Mouse (Mus musculus) forebrain, postnatal 0 days (tissue): ENCODE measurements around the gene Pabpc4. TPM values are rescaled to one million over a fixed set of nuclear protein-coding genes. Genes with fewer than 3 reads are reported as not detected.
"Not testable (repeated sequence)": the region's sequence is repeated elsewhere in the genome, so short reads cannot be mapped to it uniquely, and the experiment has no call there.

Experiments used
- ATAC-seq: fragments of 200-750 bp; cut with Nextera tagmentation; 2 replicates; pipeline ENCODE4 v1.8.0; 2017; ENCODE audit warnings: mild to moderate bottlenecking, moderate library complexity
- DNase-seq: peaks from one replicate; pipeline ENCODE4 v3.0.0-alpha.2; 2015
- H3K27ac ChIP-seq: fragments of 300-500 bp; sonication (generic); 2 replicates; pipeline ENCODE4 v1.5.1; 2014; ENCODE audit warnings: low read depth, mild to moderate bottlenecking, antibody characterized with exemption, low read length, moderate library complexity, mixed read lengths
- H3K27me3 ChIP-seq: fragments of 300-500 bp; sonication (generic); 2 replicates; pipeline ENCODE4 v1.6.1; 2014; ENCODE audit warnings: mild to moderate bottlenecking, low read length, mixed read lengths; ENCODE audit not compliant: insufficient read depth
- H3K36me3 ChIP-seq: fragments of 300-500 bp; sonication (generic); 2 replicates; pipeline ENCODE4 v1.6.1; 2014; ENCODE audit warnings: mild to moderate bottlenecking, moderate library complexity; ENCODE audit not compliant: insufficient read depth
- H3K4me1 ChIP-seq: fragments of 300-500 bp; sonication (generic); 2 replicates; pipeline ENCODE4 v1.6.1; 2014; ENCODE audit warnings: antibody characterized with exemption; ENCODE audit not compliant: insufficient read depth
- H3K4me2 ChIP-seq: fragments of 300-500 bp; sonication (generic); 2 replicates; pipeline ENCODE4 v1.6.1; 2014; ENCODE audit warnings: low read depth, mild to moderate bottlenecking, moderate library complexity
- H3K4me3 ChIP-seq: fragments of 300-500 bp; sonication (generic); 2 replicates; pipeline ENCODE4 v1.5.1; 2014; ENCODE audit warnings: low read depth, low read length, mixed read lengths
- H3K9ac ChIP-seq: fragments of 300-500 bp; sonication (generic); 2 replicates; pipeline ENCODE4 v1.6.1; 2014; ENCODE audit warnings: mild to moderate bottlenecking
- H3K9me3 ChIP-seq: fragments of 300-500 bp; sonication (generic); 2 replicates; pipeline ENCODE4 v1.6.1; 2016; ENCODE audit warnings: low read length
- CTCF ChIP-seq: sonication (generic); IDR thresholded peaks from 2 replicates; pipeline ENCODE4 v1.5.1; 2016; ENCODE audit warnings: antibody characterized with exemption, control low read depth, low read depth
- WGBS: fragments of 180-500 bp; shearing (Covaris S2); extraction: QIAGEN DNeasy Blood & Tissue Kit; methylation state at CpG from one replicate; pipeline ENCODE4 v1.1.7; 2014; 5-methylcytosine and 5-hydroxymethylcytosine counted together
- polyA plus RNA-seq: library from polyadenylated mRNA; unstranded; fragments of >200 nt; fragmentation: Nextera tagmentation; extraction: Ambion mirVana; gene quantifications from 2 replicates; pipeline ENCODE4 v1.2.1, GENCODE M21; 2015
- total RNA-seq: library from RNA; depleted of rRNA; stranded (reverse); fragments of >200 nt; gene quantifications from 2 replicates; pipeline ENCODE4 v1.2.3, GENCODE M21; 2014

The Pabpc4 gene
- total and polyA plus RNA-seq, 2 experiments from 2014 or later: 28.2 to 92.6 TPM

DNA sequence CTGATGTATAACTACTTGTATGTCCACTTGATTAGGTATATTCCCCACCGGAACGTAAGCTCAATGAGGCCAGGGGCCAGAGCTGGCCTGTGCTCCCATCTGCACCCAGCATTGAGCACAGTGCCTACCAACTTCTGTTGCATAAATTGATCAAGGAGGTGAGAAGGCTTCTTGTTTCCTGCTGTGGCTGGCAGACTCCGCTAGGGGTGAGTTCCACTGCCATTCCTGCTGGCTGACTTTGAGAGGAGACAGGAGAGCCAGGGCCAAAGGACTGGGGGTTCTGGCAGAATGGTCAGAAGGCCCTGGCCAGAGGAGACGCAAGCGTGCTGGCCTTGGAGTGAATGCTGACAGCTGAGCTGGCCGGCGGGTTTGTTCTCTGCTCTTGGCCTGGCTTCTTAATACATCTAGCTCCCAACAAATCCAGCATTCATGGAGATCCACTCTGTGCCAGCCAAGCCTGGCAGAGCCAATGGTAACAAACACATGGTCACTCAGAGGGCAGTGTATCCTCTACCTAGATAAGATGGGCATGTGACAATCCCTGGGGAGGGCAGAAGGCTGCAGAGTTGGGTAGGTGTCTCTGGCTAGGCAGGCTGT, 13.1 kb upstream of the Pabpc4 start:
- Histone ChIP-seq H3K36me3 (no peaks in the 10 kb centered on the region), H3K4me2 (no peak overlapping the region), H3K4me3 (no peak overlapping the region), H3K4me1 (no peaks in the 10 kb centered on the region), H3K27ac (no peak overlapping the region; the same call in 1 of the 2 replicates), H3K27me3 (no peaks in the 10 kb centered on the region), H3K9me3 (no peaks in the 10 kb centered on the region), H3K9ac (no peak overlapping the region)
- TF ChIP-seq CTCF: peak; percentile 11; the same call in 1 of the 2 replicates
- ATAC-seq (peak; percentile 81), DNase-seq (peak; percentile 44)
- WGBS: 65% methylated on average over 7 of the region's 7 CpGs

DNA sequence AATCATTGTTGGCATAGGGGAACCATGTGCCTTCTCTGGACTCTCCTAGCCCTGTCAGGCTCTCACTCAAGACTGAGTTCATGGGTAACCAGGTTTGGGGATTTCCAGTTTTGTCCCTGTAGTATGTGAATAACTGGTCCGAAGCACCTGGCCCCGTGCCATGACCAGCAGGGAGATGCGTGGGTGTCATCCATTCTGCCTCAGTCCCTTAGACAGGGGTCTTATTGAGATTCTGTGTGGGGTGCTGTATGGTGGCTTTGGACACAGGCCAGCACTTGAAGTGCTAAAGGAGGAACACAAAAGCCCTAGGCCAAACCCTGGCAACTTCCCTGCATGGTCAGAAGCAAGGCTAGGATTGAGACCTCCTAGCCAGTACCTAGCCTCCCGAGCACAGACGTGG, 9.9 kb upstream of the Pabpc4 start:
- WGBS: 51% methylated on average over 5 of the region's 5 CpGs
- Histone ChIP-seq H3K9me3 (no peaks in the 10 kb centered on the region), H3K27me3 (no peaks in the 10 kb centered on the region), H3K4me2 (no peak overlapping the region), H3K27ac (no peak overlapping the region), H3K4me1 (no peaks in the 10 kb centered on the region), H3K4me3 (no peak overlapping the region), H3K9ac (no peak overlapping the region), H3K36me3 (no peaks in the 10 kb centered on the region)
- no peak for TF ChIP-seq CTCF
- no peak for DNase-seq
- no peak for ATAC-seq

- WGBS: 18% methylated on average over 5 of the region's 5 CpGs
- no peak overlapping the region for H3K9ac ChIP-seq
- no peaks in the 10 kb centered on the region for H3K36me3 ChIP-seq
- no peaks in the 10 kb centered on the region for H3K9me3 ChIP-seq
- no peaks in the 10 kb centered on the region for H3K4me1 ChIP-seq
- ATAC-seq (peak; percentile 81), DNase-seq (peak; percentile 78)
- no peaks in the 10 kb centered on the region for H3K27me3 ChIP-seq
- TF ChIP-seq CTCF: peak; percentile 85
- no peak overlapping the region for H3K27ac ChIP-seq
- no peak overlapping the region for H3K4me2 ChIP-seq
- H3K4me3 ChIP-seq: no peak overlapping the region
These were observed 7.5 kb upstream of the Pabpc4 start for GRCm38 (mm10) chr4:123254617-123255016.

GRCm38 (mm10) chr4:123260071-123260746, 1.9 kb upstream of the Pabpc4 start:
- Histone ChIP-seq H3K27me3 (no peaks in the 10 kb centered on the region), H3K4me2 (no peak overlapping the region), H3K4me3 (no peak overlapping the region), H3K27ac (no peak overlapping the region), H3K9me3 (no peaks in the 10 kb centered on the region), H3K9ac (no peak overlapping the region), H3K36me3 (no peaks in the 10 kb centered on the region), H3K4me1 (no peaks in the 10 kb centered on the region)
- no peak for DNase-seq
- TF ChIP-seq CTCF: no peak
- 51% methylated on average over 8 of the region's 8 CpGs for WGBS
- ATAC-seq: no peak

DNA sequence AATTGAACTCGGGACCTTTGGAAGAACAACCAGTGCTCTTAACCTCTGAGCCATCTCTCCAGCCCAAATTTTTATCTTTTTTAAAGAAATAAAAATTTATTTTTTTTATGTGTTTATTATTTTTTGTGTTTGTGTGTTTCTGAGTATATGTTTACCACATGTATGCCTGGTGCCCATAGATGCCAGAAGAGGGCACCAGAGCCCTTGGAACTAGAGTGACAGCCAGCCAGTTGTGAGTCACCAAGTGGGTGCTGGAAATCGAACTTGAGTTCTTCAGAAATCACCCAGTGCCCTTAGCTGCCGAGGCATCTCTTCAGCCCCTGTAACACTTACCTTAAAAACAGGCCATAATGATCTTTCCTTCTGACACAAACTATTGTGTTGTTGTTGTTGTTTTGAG, 8.9 kb downstream of the Pabpc4 start:
- H3K4me3 ChIP-seq: no peak overlapping the region
- no peak overlapping the region for H3K4me2 ChIP-seq
- no peaks in the 10 kb centered on the region for H3K9me3 ChIP-seq
- H3K4me1 ChIP-seq: no peaks in the 10 kb centered on the region
- no peak for TF ChIP-seq CTCF
- ATAC-seq (no peak), DNase-seq (no peak)
- no peak overlapping the region for H3K9ac ChIP-seq
- H3K36me3 ChIP-seq: no peaks in the 10 kb centered on the region
- WGBS: 92% methylated on average over 3 of the region's 3 CpGs
- no peaks in the 10 kb centered on the region for H3K27me3 ChIP-seq
- H3K27ac ChIP-seq: no peak overlapping the region

DNA sequence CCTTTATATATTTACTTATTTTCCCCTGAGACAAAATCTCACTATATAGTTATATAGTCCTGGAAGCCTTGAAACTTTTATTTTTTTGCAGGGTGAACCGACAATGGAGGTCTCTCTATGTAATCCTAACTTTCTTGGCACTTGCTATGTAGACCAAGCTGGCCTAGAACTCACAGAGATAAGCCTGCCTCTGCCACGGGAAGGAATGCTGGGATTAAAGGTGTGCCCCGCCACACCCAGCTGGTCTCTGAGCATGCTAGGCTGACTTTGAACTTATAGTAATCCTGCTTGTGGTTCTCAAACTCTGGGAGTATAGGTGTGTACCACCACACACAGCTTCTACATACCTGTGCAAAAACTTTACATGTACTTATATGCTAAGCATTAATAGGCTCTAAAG, 18.0 kb downstream of the Pabpc4 start:
- Histone ChIP-seq H3K4me3 (no peak overlapping the region), H3K9ac (no peak overlapping the region), H3K27ac (no peak overlapping the region), H3K4me2 (no peak overlapping the region), H3K27me3 (no peaks in the 10 kb centered on the region), H3K4me1 (peaks cover 15% of the 10 kb centered on the region), H3K9me3 (no peaks in the 10 kb centered on the region), H3K36me3 (no peaks in the 10 kb centered on the region)
- WGBS: 83% methylated on average over 3 of the region's 3 CpGs
- TF ChIP-seq CTCF: no peak
- no peak for ATAC-seq
- DNase-seq: no peak

GRCm38 (mm10) chr4:123282500-123282899, 20.3 kb downstream of the Pabpc4 start:
- WGBS: 2% methylated on average over 25 of the region's 25 CpGs
- TF ChIP-seq CTCF: peak; percentile 89
- peaks cover 6% of the 10 kb centered on the region for H3K36me3 ChIP-seq
- H3K9me3 ChIP-seq: no peaks in the 10 kb centered on the region
- H3K27me3 ChIP-seq: no peaks in the 10 kb centered on the region
- H3K4me1 ChIP-seq: peaks cover 21% of the 10 kb centered on the region
- peak overlapping the region; percentile 72 for H3K9ac ChIP-seq
- ATAC-seq (peak; percentile 90), DNase-seq (peak; percentile 85)
- peak overlapping the region; percentile 54 for H3K4me3 ChIP-seq
- H3K27ac ChIP-seq: peak overlapping the region; percentile 70; the same call in 1 of the 2 replicates
- peak overlapping the region; percentile 86 for H3K4me2 ChIP-seq

DNA sequence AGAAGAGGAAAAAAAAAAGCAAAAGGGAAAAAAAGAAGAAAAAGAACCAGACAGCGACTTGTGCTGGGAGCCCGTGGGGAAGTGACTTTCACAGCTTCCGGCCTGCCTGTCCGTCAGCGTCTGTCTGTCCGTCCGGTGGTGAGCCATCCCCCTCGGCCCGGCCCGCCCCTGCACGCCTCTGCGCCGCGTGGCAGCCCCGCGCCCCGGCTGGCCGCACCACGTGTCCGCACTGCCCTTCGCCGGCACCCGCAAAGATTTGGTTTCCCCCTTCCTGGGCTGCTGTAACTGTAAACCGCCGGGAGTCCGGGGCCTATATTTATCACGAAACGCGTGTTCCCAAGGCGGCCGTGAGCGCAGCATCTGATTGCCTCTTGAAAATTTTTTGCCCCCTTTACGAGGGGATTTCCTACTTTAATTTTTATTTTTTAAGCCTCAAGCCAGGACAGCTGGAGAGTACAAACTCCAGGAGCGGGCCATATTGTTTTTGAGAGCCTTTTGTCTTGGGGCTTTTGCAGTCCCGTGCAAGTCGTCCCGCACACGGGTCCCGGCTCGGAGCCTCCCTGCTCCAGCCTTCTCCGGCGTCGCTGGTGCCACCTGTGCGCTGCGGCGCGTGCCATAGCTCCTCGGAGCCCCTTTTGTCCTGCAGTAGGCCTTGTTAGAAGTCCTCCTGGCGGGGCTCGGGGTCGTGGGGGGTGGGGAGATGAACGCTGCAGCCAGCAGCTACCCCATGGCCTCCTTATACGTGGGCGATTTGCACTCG, 20.9 kb downstream of the Pabpc4 start:
- peak overlapping the region; percentile 70; the same call in 1 of the 2 replicates for H3K27ac ChIP-seq
- ATAC-seq: peak; percentile 74
- WGBS: 3% methylated on average over 39 of the region's 55 CpGs

DNA sequence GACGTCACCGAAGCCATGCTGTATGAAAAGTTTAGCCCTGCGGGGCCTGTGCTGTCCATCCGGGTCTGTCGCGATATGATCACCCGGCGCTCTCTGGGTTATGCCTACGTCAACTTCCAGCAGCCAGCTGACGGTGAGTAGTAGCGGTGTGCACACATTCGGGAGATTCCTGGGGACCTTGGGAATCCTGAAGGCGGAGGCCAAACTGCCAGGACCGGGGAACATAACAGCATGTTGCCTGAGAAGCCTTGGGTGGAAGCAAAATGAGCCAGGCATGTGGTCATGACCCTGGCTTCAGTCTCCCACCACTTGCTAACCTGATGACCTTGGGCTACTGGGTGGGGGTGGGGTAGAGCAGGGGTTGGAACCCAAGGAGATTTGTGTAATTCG, 21.5 kb downstream of the Pabpc4 start:
- Histone ChIP-seq H3K4me3 (peak overlapping the region; percentile 54), H3K4me1 (peaks cover 21% of the 10 kb centered on the region), H3K4me2 (peak overlapping the region; percentile 86), H3K36me3 (peaks cover 14% of the 10 kb centered on the region), H3K9ac (peak overlapping the region; percentile 72)
- not testable (repeated sequence) for H3K27me3 ChIP-seq, H3K9me3 ChIP-seq, H3K27ac ChIP-seq
- WGBS: under 1% methylated on average over 12 of the region's 15 CpGs
- DNase-seq (peak; percentile 26), ATAC-seq (peak; percentile 42)

More for the DNA sequence above, 20.9 kb downstream of the Pabpc4 start:
- H3K27me3 ChIP-seq, H3K9me3 ChIP-seq, H3K36me3 ChIP-seq: not testable (repeated sequence)
- H3K4me3 ChIP-seq: peak overlapping the region; percentile 54
- DNase-seq: peak; percentile 24
- peak overlapping the region; percentile 72 for H3K9ac ChIP-seq
- peak overlapping the region; percentile 86 for H3K4me2 ChIP-seq
- H3K4me1 ChIP-seq: peaks cover 21% of the 10 kb centered on the region
